Mouse (Mus musculus) heart, adult 2 months (tissue): ENCODE measurements at regions not wholly inside any gene's neighbourhood (a gene's known extent, or its start where the extent isn't known, plus 50 kb on each side); places are given as distances from the start of the nearest gene placed in this dataset.

Experiments
- CTCF ChIP-seq: fragments of 200-600 bp; IDR thresholded peaks from 2 replicates; pipeline ENCODE4 v1.8.1; 2022; ENCODE audit warnings: antibody characterized with exemption, mild to moderate bottlenecking, moderate library complexity
- EP300 ChIP-seq: fragments of 200-500 bp; IDR thresholded peaks from 2 replicates; pipeline ENCODE4 v1.6.1; 2011; ENCODE audit warnings: low read depth, low read length, control low read depth; ENCODE audit not compliant: insufficient read depth
- POLR2A ChIP-seq: fragments of 200-500 bp; IDR thresholded peaks from 2 replicates; pipeline ENCODE4 v1.6.1; 2011; ENCODE audit warnings: mild to moderate bottlenecking, low read depth, low read length, control low read depth; ENCODE audit not compliant: insufficient read depth

- TF ChIP-seq CTCF: no peak
- no peak for TF ChIP-seq POLR2A
- TF ChIP-seq EP300: no peak
Observed at GRCm38 (mm10) chr14:24895196-24895595, 408.3 kb downstream of the Rps24 start.
